Mouse (Mus musculus) limb, embryonic 12.5 days (tissue): Measurements from ENCODE around the gene Tet3. TPM values are rescaled to one million over a fixed set of nuclear protein-coding genes. Genes with fewer than 3 reads are reported as not detected.

ENCODE experiments used
- ATAC-seq: fragments of 200-750 bp; cut with Nextera tagmentation; 2 replicates; pipeline ENCODE4 v1.8.0; 2017; ENCODE audit warnings: low read depth, moderate TSS enrichment; ENCODE audit not compliant: insufficient number of reproducible peaks, insufficient read depth, low FRiP score, low TSS enrichment
- H3K27ac ChIP-seq: fragments of 300-500 bp; sonication (generic); 2 replicates; pipeline ENCODE4 v1.5.1; 2016; ENCODE audit warnings: mild to moderate bottlenecking, moderate library complexity
- H3K27me3 ChIP-seq: fragments of 300-500 bp; sonication (generic); 2 replicates; pipeline ENCODE4 v1.6.1; 2016; ENCODE audit warnings: mild to moderate bottlenecking, moderate library complexity
- H3K36me3 ChIP-seq: fragments of 300-500 bp; sonication (generic); 2 replicates; pipeline ENCODE4 v1.6.1; 2016; ENCODE audit warnings: mild to moderate bottlenecking, moderate library complexity
- H3K4me1 ChIP-seq: fragments of 300-500 bp; sonication (generic); replicated peaks from 2 replicates; pipeline ENCODE4 v1.6.1; 2016
- H3K4me2 ChIP-seq: fragments of 300-500 bp; sonication (generic); 2 replicates; pipeline ENCODE4 v1.6.1; 2016; ENCODE audit warnings: mild to moderate bottlenecking, moderate library complexity
- H3K4me3 ChIP-seq: fragments of 300-500 bp; sonication (generic); replicated peaks from 2 replicates; pipeline ENCODE4 v1.5.1; 2016; ENCODE audit warnings: mild to moderate bottlenecking
- H3K9ac ChIP-seq: fragments of 300-500 bp; sonication (generic); replicated peaks from 2 replicates; pipeline ENCODE4 v1.6.1; 2016; ENCODE audit warnings: mild to moderate bottlenecking, moderate library complexity
- H3K9me3 ChIP-seq: fragments of 300-500 bp; sonication (generic); 2 replicates; pipeline ENCODE4 v1.6.1; 2016; ENCODE audit warnings: mild to moderate bottlenecking, moderate library complexity
- WGBS: fragments of 180-500 bp; shearing (Covaris S2); methylation state at CpG from one replicate; pipeline ENCODE4 v1.1.7; 2016; 5-methylcytosine and 5-hydroxymethylcytosine counted together
- polyA plus RNA-seq: library from polyadenylated mRNA; unstranded; fragments of >200 nt; fragmentation: Nextera tagmentation; extraction: Ambion mirVana; gene quantifications from 2 replicates; pipeline ENCODE4 v1.2.1, GENCODE M21; 2016

The Tet3 gene
- polyA plus RNA-seq, 1 experiment from 2014 or later = 36.0 TPM

- Histone ChIP-seq H3K4me1 (peaks cover 63% of the 10 kb centered on the region), H3K36me3 (peaks cover 51% of the 10 kb centered on the region), H3K9me3 (no peaks in the 10 kb centered on the region), H3K27ac (no peak overlapping the region), H3K9ac (no peak overlapping the region), H3K4me2 (no peak overlapping the region), H3K27me3 (no peaks in the 10 kb centered on the region), H3K4me3 (no peak overlapping the region)
- WGBS = 97% methylated on average over 3 of the region's 3 CpGs
- ATAC-seq = no peak
Observed at GRCm38 (mm10) chr6:83438584-83438983, 20.3 kb downstream of the Tet3 start.

- no peak for ATAC-seq
- Histone ChIP-seq H3K4me1 (peaks cover 60% of the 10 kb centered on the region), H3K4me3 (no peak overlapping the region), H3K4me2 (no peak overlapping the region), H3K27ac (no peak overlapping the region), H3K27me3 (no peaks in the 10 kb centered on the region), H3K36me3 (peaks cover 59% of the 10 kb centered on the region), H3K9ac (no peak overlapping the region), H3K9me3 (no peaks in the 10 kb centered on the region)
- 51% methylated on average over 3 of the region's 3 CpGs for WGBS
Observed at GRCm38 (mm10) chr6:83437802-83438201, 21.1 kb downstream of the Tet3 start.

DNA sequence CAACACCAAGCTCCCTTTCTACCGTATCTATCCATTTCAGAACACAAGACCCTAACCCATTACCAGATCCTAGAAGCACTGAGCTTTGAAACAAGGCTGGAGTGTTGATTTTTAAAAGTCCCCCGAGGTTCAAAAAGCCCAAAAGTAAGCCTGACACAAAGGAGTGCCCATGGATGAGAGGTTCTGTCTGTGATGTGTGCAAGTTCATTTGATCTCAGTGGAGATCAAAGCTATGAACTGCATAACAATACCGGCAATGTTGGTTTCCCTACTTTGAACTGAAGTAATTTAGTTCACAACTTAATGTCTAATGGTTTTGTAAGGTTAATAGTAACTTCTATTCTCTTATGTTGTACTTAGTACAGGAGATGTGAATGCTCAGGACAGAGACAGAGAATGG lies 21.7 kb downstream of the Tet3 start:
- Histone ChIP-seq H3K9me3 (no peaks in the 10 kb centered on the region), H3K27me3 (no peaks in the 10 kb centered on the region), H3K36me3 (peaks cover 65% of the 10 kb centered on the region), H3K4me2 (no peak overlapping the region), H3K4me1 (peaks cover 54% of the 10 kb centered on the region), H3K27ac (no peak overlapping the region), H3K9ac (no peak overlapping the region), H3K4me3 (no peak overlapping the region)
- 88% methylated on average over 3 of the region's 3 CpGs for WGBS
- ATAC-seq = no peak

GRCm38 (mm10) chr6:83436547-83436946 lies 22.3 kb downstream of the Tet3 start:
- Histone ChIP-seq H3K27me3 (no peaks in the 10 kb centered on the region), H3K4me1 (peaks cover 48% of the 10 kb centered on the region)
- WGBS = 85% methylated on average over 4 of the region's 4 CpGs

GRCm38 (mm10) chr6:83435174-83435573 lies 23.7 kb downstream of the Tet3 start:
- no peak overlapping the region for H3K4me2 ChIP-seq
- no peak overlapping the region for H3K4me3 ChIP-seq
- no peak overlapping the region for H3K27ac ChIP-seq
- no peak for ATAC-seq
- peaks cover 74% of the 10 kb centered on the region for H3K36me3 ChIP-seq
- H3K27me3 ChIP-seq = no peaks in the 10 kb centered on the region
- H3K9ac ChIP-seq = no peak overlapping the region
- peaks cover 46% of the 10 kb centered on the region for H3K4me1 ChIP-seq
- 68% methylated on average over 5 of the region's 5 CpGs for WGBS
- H3K9me3 ChIP-seq = no peaks in the 10 kb centered on the region

More at GRCm38 (mm10) chr6:83436547-83436946, 22.3 kb downstream of the Tet3 start:
- H3K4me2 ChIP-seq = no peak overlapping the region
- no peak overlapping the region for H3K4me3 ChIP-seq
- no peak overlapping the region for H3K9ac ChIP-seq
- H3K36me3 ChIP-seq = peaks cover 67% of the 10 kb centered on the region
- H3K9me3 ChIP-seq = no peaks in the 10 kb centered on the region
- no peak for ATAC-seq
- no peak overlapping the region for H3K27ac ChIP-seq

DNA sequence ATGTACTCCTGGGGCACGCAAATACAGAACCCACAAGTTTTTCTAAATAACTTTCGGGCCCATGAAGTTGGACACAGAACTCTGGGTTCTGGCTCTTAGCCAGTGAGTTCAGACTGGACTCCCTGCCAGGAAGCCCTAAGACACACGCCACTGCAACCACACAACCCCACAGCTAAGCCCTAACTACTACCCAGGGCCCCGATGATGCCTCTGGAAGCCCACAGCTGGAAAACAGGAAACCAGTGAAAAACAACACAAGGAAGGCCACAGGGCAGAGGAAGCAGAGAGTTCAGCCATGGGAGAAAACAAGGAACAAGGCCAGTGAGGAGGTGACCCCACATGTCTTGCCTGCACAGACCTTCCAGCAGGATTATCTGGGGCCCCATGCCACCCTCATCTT lies 25.3 kb downstream of the Tet3 start:
- WGBS = 82% methylated on average over 4 of the region's 4 CpGs
- no peak overlapping the region for H3K4me3 ChIP-seq
- H3K27me3 ChIP-seq = no peaks in the 10 kb centered on the region
- no peak overlapping the region for H3K9ac ChIP-seq
- no peaks in the 10 kb centered on the region for H3K9me3 ChIP-seq
- H3K4me1 ChIP-seq = peaks cover 32% of the 10 kb centered on the region
- peaks cover 78% of the 10 kb centered on the region for H3K36me3 ChIP-seq
- ATAC-seq = no peak
- 0 out of 2 replicates have a peak overlapping the region, but pooled peaks have one; percentile 8 for H3K27ac ChIP-seq
- H3K4me2 ChIP-seq = no peak overlapping the region

- H3K4me3 ChIP-seq = no peak overlapping the region
- no peak overlapping the region for H3K4me2 ChIP-seq
- H3K4me1 ChIP-seq = peaks cover 32% of the 10 kb centered on the region
- peaks cover 78% of the 10 kb centered on the region for H3K36me3 ChIP-seq
- H3K27me3 ChIP-seq = no peaks in the 10 kb centered on the region
- no peaks in the 10 kb centered on the region for H3K9me3 ChIP-seq
- WGBS = 77% methylated on average over 7 of the region's 7 CpGs
- 0 out of 2 replicates have a peak, but pooled peaks have one; percentile 10 for ATAC-seq
- H3K9ac ChIP-seq = no peak overlapping the region
- H3K27ac ChIP-seq = no peak overlapping the region
Observed at GRCm38 (mm10) chr6:83432966-83433365, 25.9 kb downstream of the Tet3 start.

DNA sequence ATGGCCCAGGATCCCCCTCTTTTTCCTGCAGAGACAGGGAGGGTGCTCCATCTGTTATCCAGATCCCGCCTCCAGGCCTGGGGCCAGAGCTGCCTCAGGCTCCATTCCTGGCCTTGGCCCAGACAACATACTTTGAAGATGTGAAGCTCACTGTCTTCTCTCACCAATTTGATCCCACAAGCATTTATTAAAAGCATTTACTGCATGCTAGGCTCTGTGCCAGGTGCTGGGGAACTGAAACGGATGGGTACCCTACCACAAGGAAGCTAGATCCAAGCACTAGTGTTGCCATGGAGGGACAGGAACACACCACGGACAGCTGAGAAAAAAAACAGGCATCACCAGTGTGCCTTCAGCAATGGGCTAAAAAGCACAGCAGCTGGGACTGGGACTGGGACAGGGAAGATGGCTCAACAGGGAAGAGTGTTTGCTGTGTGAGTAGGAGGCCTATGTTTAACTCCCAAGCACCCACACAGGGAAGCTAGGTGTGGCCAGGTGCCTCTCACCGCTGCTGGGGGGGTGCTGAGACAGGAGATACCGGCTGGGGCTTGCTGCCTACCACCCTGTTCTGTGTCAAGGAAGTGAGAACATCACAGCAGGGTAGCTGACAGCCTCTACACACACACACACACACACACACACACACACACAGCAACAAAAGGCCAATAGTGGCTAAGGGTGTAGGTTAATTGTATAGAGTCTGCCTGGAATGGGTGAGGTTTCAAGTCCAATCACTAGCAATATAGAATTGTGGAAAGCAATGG lies 30.7 kb downstream of the Tet3 start:
- Histone ChIP-seq H3K4me1 (peaks cover 43% of the 10 kb centered on the region), H3K9ac (0 out of 2 replicates have a peak overlapping the region, but pooled peaks have one; percentile 6), H3K4me2 (no peak overlapping the region), H3K27ac (peak overlapping the region; percentile 57; the same call in 1 of the 2 replicates), H3K36me3 (peaks cover 59% of the 10 kb centered on the region), H3K9me3 (no peaks in the 10 kb centered on the region), H3K27me3 (no peaks in the 10 kb centered on the region), H3K4me3 (no peak overlapping the region)
- no peak for ATAC-seq
- WGBS = 53% methylated on average over 5 of the region's 5 CpGs

GRCm38 (mm10) chr6:83427512-83427911 lies 31.4 kb downstream of the Tet3 start:
- Histone ChIP-seq H3K4me2 (no peak overlapping the region), H3K36me3 (peaks cover 59% of the 10 kb centered on the region), H3K27me3 (no peaks in the 10 kb centered on the region), H3K9ac (no peak overlapping the region), H3K27ac (peak overlapping the region; percentile 57; the same call in 1 of the 2 replicates), H3K4me3 (no peak overlapping the region), H3K4me1 (peaks cover 46% of the 10 kb centered on the region), H3K9me3 (no peaks in the 10 kb centered on the region)
- no peak for ATAC-seq
- WGBS = 58% methylated on average over 6 of the region's 6 CpGs

GRCm38 (mm10) chr6:83426576-83426975 lies 32.3 kb downstream of the Tet3 start:
- no peak overlapping the region for H3K4me3 ChIP-seq
- 89% methylated on average over 3 of the region's 3 CpGs for WGBS
- H3K27ac ChIP-seq = no peak overlapping the region
- H3K27me3 ChIP-seq = no peaks in the 10 kb centered on the region
- H3K4me2 ChIP-seq = no peak overlapping the region
- ATAC-seq = no peak
- peaks cover 62% of the 10 kb centered on the region for H3K36me3 ChIP-seq
- H3K9me3 ChIP-seq = no peaks in the 10 kb centered on the region
- H3K4me1 ChIP-seq = peaks cover 55% of the 10 kb centered on the region
- no peak overlapping the region for H3K9ac ChIP-seq

GRCm38 (mm10) chr6:83424053-83424404 lies 34.9 kb downstream of the Tet3 start:
- Histone ChIP-seq H3K27ac (peak overlapping the region; percentile 26; the same call in 1 of the 2 replicates), H3K36me3 (peaks cover 56% of the 10 kb centered on the region), H3K27me3 (no peaks in the 10 kb centered on the region), H3K4me3 (no peak overlapping the region), H3K9me3 (no peaks in the 10 kb centered on the region), H3K4me1 (peaks cover 62% of the 10 kb centered on the region), H3K4me2 (no peak overlapping the region), H3K9ac (0 out of 2 replicates have a peak overlapping the region, but pooled peaks have one; percentile 2)
- 46% methylated on average over 4 of the region's 4 CpGs for WGBS
- no peak for ATAC-seq
